Mouse (Mus musculus) midbrain, postnatal 0 days (tissue): Measurements from ENCODE around the gene Brd3os. TPM values are rescaled to one million over a fixed set of nuclear protein-coding genes. Genes with fewer than 3 reads are reported as not detected.

Source experiments
- ATAC-seq: fragments of 200-750 bp; cut with Nextera tagmentation; 2 replicates; pipeline ENCODE4 v1.8.0; 2017; ENCODE audit warnings: moderate number of reproducible peaks, mild to moderate bottlenecking, moderate TSS enrichment, moderate library complexity; ENCODE audit not compliant: low FRiP score
- DNase-seq: peaks from one replicate; pipeline ENCODE4 v3.0.0-alpha.2; 2015; ENCODE audit warnings: low spot score
- H3K27ac ChIP-seq: fragments of 300-500 bp; sonication (generic); 2 replicates; pipeline ENCODE4 v1.5.1; 2014; ENCODE audit warnings: low read depth, mild to moderate bottlenecking, low read length, mixed read lengths
- H3K27me3 ChIP-seq: fragments of 300-500 bp; sonication (generic); 2 replicates; pipeline ENCODE4 v1.6.1; 2014; ENCODE audit warnings: low read length, control low read depth, mixed read lengths; ENCODE audit not compliant: insufficient read depth
- H3K36me3 ChIP-seq: fragments of 300-500 bp; sonication (generic); 2 replicates; pipeline ENCODE4 v1.6.1; 2014; ENCODE audit warnings: low read length, control low read depth, mixed read lengths; ENCODE audit not compliant: insufficient read depth
- H3K4me1 ChIP-seq: fragments of 300-500 bp; sonication (generic); 2 replicates; pipeline ENCODE4 v1.6.1; 2014; ENCODE audit warnings: mild to moderate bottlenecking, control low read depth, antibody characterized with exemption, low read length, mixed read lengths; ENCODE audit not compliant: insufficient read depth
- H3K4me2 ChIP-seq: fragments of 300-500 bp; sonication (generic); 2 replicates; pipeline ENCODE4 v1.6.1; 2014; ENCODE audit warnings: low read depth, mild to moderate bottlenecking, low read length, mixed read lengths; ENCODE audit not compliant: poor library complexity, severe bottlenecking
- H3K4me3 ChIP-seq: fragments of 300-500 bp; sonication (generic); 2 replicates; pipeline ENCODE4 v1.5.1; 2014; ENCODE audit warnings: low read depth, mild to moderate bottlenecking, low read length, moderate library complexity
- H3K9ac ChIP-seq: fragments of 300-500 bp; sonication (generic); replicated peaks from 2 replicates; pipeline ENCODE4 v1.6.1; 2014; ENCODE audit warnings: mild to moderate bottlenecking, low read length, moderate library complexity, mixed read lengths; ENCODE audit not compliant: poor library complexity, severe bottlenecking
- H3K9me3 ChIP-seq: fragments of 300-500 bp; sonication (generic); 2 replicates; pipeline ENCODE4 v1.6.1; 2016; ENCODE audit warnings: low read length, control low read depth
- CTCF ChIP-seq: IDR thresholded peaks from 2 replicates; pipeline ENCODE4 v1.5.1; 2016; ENCODE audit warnings: antibody characterized with exemption, mild to moderate bottlenecking
- WGBS: fragments of 180-500 bp; shearing (Covaris S2); extraction: QIAGEN DNeasy Blood & Tissue Kit; methylation state at CpG from one replicate; pipeline ENCODE4 v1.1.7; 2014; 5-methylcytosine and 5-hydroxymethylcytosine counted together
- polyA plus RNA-seq: library from polyadenylated mRNA; unstranded; fragments of >200 nt; fragmentation: Nextera tagmentation; extraction: Ambion mirVana; gene quantifications from 2 replicates; pipeline ENCODE4 v1.2.1, GENCODE M21; 2015
- total RNA-seq: library from RNA; depleted of rRNA; stranded (reverse); fragments of >200 nt; gene quantifications from 2 replicates; pipeline ENCODE4 v1.2.3, GENCODE M21; 2014

Brd3os gene
- total and polyA plus RNA-seq, 2 experiments from 2014 or later, result 42.5 to 44.2 TPM

GRCm38 (mm10) chr2:27437876-27438275, 4.2 kb upstream of the Brd3os start:
- DNase-seq (no peak), ATAC-seq (no peak)
- no peak overlapping the region for H3K4me3 ChIP-seq
- H3K27ac ChIP-seq, result no peak overlapping the region
- H3K9ac ChIP-seq, result no peak overlapping the region
- TF ChIP-seq CTCF, result no peak
- 70% methylated on average over 1 of the region's 1 CpGs for WGBS
- H3K4me1 ChIP-seq, result 0 out of 2 replicates have a peak, but pooled peaks cover under 1% of the 10 kb centered on the region
- H3K27me3 ChIP-seq, result no peaks in the 10 kb centered on the region
- no peaks in the 10 kb centered on the region for H3K9me3 ChIP-seq
- no peak overlapping the region for H3K4me2 ChIP-seq
- no peaks in the 10 kb centered on the region for H3K36me3 ChIP-seq

GRCm38 (mm10) chr2:27438281-27438680, 3.8 kb upstream of the Brd3os start:
- Histone ChIP-seq H3K9me3 (no peaks in the 10 kb centered on the region), H3K9ac (no peak overlapping the region), H3K27ac (no peak overlapping the region), H3K4me2 (no peak overlapping the region), H3K4me1 (peaks cover 5% of the 10 kb centered on the region; the same call in 1 of the 2 replicates), H3K36me3 (no peaks in the 10 kb centered on the region), H3K4me3 (no peak overlapping the region), H3K27me3 (no peaks in the 10 kb centered on the region)
- 26% methylated on average over 11 of the region's 11 CpGs for WGBS
- no peak for TF ChIP-seq CTCF
- no peak for DNase-seq
- no peak for ATAC-seq

- Histone ChIP-seq H3K27ac (peak overlapping the region; percentile 79), H3K9ac (peak overlapping the region; percentile 68), H3K4me2 (peak overlapping the region; percentile 84), H3K27me3 (no peaks in the 10 kb centered on the region), H3K4me1 (peaks cover 7% of the 10 kb centered on the region; the same call in 1 of the 2 replicates), H3K4me3 (peak overlapping the region; percentile 58), H3K36me3 (peaks cover 12% of the 10 kb centered on the region), H3K9me3 (no peaks in the 10 kb centered on the region)
- ATAC-seq (peak; percentile 57), DNase-seq (no peak)
- TF ChIP-seq CTCF, result no peak; the same call in 1 of the 2 replicates
- 30% methylated on average over 20 of the region's 20 CpGs for WGBS
Measured at GRCm38 (mm10) chr2:27442708-27443449, 755 bp downstream of the Brd3os start.

- Histone ChIP-seq H3K9ac (peak overlapping the region; percentile 68; the same call in 1 of the 2 replicates), H3K4me1 (peaks cover 7% of the 10 kb centered on the region; the same call in 1 of the 2 replicates), H3K27me3 (no peaks in the 10 kb centered on the region), H3K27ac (no peak overlapping the region), H3K36me3 (peaks cover 17% of the 10 kb centered on the region), H3K4me3 (peak overlapping the region; percentile 58), H3K9me3 (no peaks in the 10 kb centered on the region), H3K4me2 (peak overlapping the region; percentile 84)
- ATAC-seq, result no peak
- no peak for TF ChIP-seq CTCF
- 75% methylated on average over 5 of the region's 5 CpGs for WGBS
- DNase-seq, result no peak
Measured at GRCm38 (mm10) chr2:27443450-27443708, 1.3 kb downstream of the Brd3os start.

- no peak for ATAC-seq
- no peak for TF ChIP-seq CTCF
- no peak for DNase-seq
- H3K27ac ChIP-seq, result no peak overlapping the region
- H3K4me3 ChIP-seq, result no peak overlapping the region
- H3K27me3 ChIP-seq, result no peaks in the 10 kb centered on the region
- WGBS, result 93% methylated on average over 3 of the region's 3 CpGs
- no peak overlapping the region for H3K4me2 ChIP-seq
- no peaks in the 10 kb centered on the region for H3K9me3 ChIP-seq
- peaks cover 40% of the 10 kb centered on the region for H3K36me3 ChIP-seq
- H3K9ac ChIP-seq, result no peak overlapping the region
- H3K4me1 ChIP-seq, result peaks cover 7% of the 10 kb centered on the region; the same call in 1 of the 2 replicates
Measured at GRCm38 (mm10) chr2:27445910-27446309, 3.8 kb downstream of the Brd3os start.

- Histone ChIP-seq H3K4me2 (no peak overlapping the region), H3K9me3 (no peaks in the 10 kb centered on the region), H3K4me3 (no peak overlapping the region), H3K9ac (no peak overlapping the region), H3K36me3 (peaks cover 41% of the 10 kb centered on the region), H3K4me1 (peaks cover 7% of the 10 kb centered on the region; the same call in 1 of the 2 replicates), H3K27me3 (no peaks in the 10 kb centered on the region), H3K27ac (no peak overlapping the region)
- ATAC-seq, result no peak
- TF ChIP-seq CTCF, result no peak
- DNase-seq, result no peak
- WGBS, result 92% methylated on average over 8 of the region's 8 CpGs
Measured at GRCm38 (mm10) chr2:27446812-27447211, 4.7 kb downstream of the Brd3os start.
